Mouse (Mus musculus) spleen, adult 10 weeks (tissue): ENCODE results near the gene Defb28. TPM values are rescaled to one million over a fixed set of nuclear protein-coding genes. Genes with fewer than 3 reads are reported as not detected.

ENCODE experiments used
- polyA plus RNA-seq: library from polyadenylated mRNA; stranded (reverse); fragments of 350-450 nt; fragmentation: Illumina TruSeq; extraction: RNeasy Lipid Tissue Mini Kit (QIAGEN cat#74804); gene quantifications from one replicate; pipeline ENCODE4 v1.2.3, GENCODE M21; 2015; ENCODE audit warnings: low replicate concordance; ENCODE audit not compliant: insufficient read depth

Defb28 gene
- polyA plus RNA-seq: not detected

GRCm38 (mm10) chr2:152517981-152518380 is at the start of gene Defb28:
Defb28 (plus strand) TSS chr2:152518255.

GRCm38 (mm10) chr2:152476763-152477162 is 41.3 kb upstream of the Defb28 start, which contains the start of gene Defb20:
Defb20 (plus strand) TSS chr2:152477063.

GRCm38 (mm10) chr2:152490038-152490437 is 28.0 kb upstream of the Defb28 start, which contains the start of gene Defb22:
Defb22 (minus strand) TSS chr2:152490138.

GRCm38 (mm10) chr2:152511592-152511991 is 6.5 kb upstream of the Defb28 start, which contains the start of gene Defb26:
Defb26 (minus strand) TSS chr2:152511692.

GRCm38 (mm10) chr2:152539944-152540710 is 22.1 kb downstream of the Defb28 start, which contains the start of gene Defb29:
Defb29 (minus strand) TSS chr2:152540098.

GRCm38 (mm10) chr2:152569038-152569437 is 51.0 kb downstream of the Defb28 start, which contains the start of gene Gm17416:
Gm17416 (plus strand) TSS chr2:152569338.

Other genes with a start within 250 kb of the Defb28 start
- 63.0 TPM for gene Tbc1d20, start 224.4 kb upstream of the Defb28 start, polyA plus RNA-seq
- gene Rbck1, start 185.6 kb upstream of the Defb28 start, polyA plus RNA-seq: 51.8 TPM
- 0.37 TPM for gene Trib3, start 174.2 kb upstream of the Defb28 start, polyA plus RNA-seq
- not detected for gene Nrsn2, start 141.6 kb upstream of the Defb28 start, polyA plus RNA-seq
- gene Sox12, start 120.2 kb upstream of the Defb28 start, polyA plus RNA-seq: 1.0 TPM
- 2.3 TPM for gene Zcchc3, start 103.2 kb upstream of the Defb28 start, polyA plus RNA-seq
- not detected for gene 6820408C15Rik, start 102.7 kb upstream of the Defb28 start, polyA plus RNA-seq
- gene Defb23, start 53.6 kb upstream of the Defb28 start, polyA plus RNA-seq: not detected
- gene Defb20, start 41.2 kb upstream of the Defb28 start, polyA plus RNA-seq: not detected
- not detected for gene Defb22, start 28.1 kb upstream of the Defb28 start, polyA plus RNA-seq
- gene Defb26, start 6.6 kb upstream of the Defb28 start, polyA plus RNA-seq: not detected
- gene Defb29, start 21.8 kb downstream of the Defb28 start, polyA plus RNA-seq: not detected
- not detected for gene Gm17416, start 51.1 kb downstream of the Defb28 start, polyA plus RNA-seq
- not detected for gene Defb21, start 54.5 kb downstream of the Defb28 start, polyA plus RNA-seq
- not detected for gene Defb19, start 62.1 kb downstream of the Defb28 start, polyA plus RNA-seq
- gene Defb45, start 81.1 kb downstream of the Defb28 start, polyA plus RNA-seq: not detected
- not detected for gene Defb36, start 86.1 kb downstream of the Defb28 start, polyA plus RNA-seq
- gene Defb25, start 104.8 kb downstream of the Defb28 start, polyA plus RNA-seq: not detected
- 3.6 TPM for gene Rem1, start 108.7 kb downstream of the Defb28 start, polyA plus RNA-seq
- gene H13, start 151.2 kb downstream of the Defb28 start, polyA plus RNA-seq: 77.9 TPM
- 8.0 TPM for gene Mcts2, start 168.8 kb downstream of the Defb28 start, polyA plus RNA-seq
- 10.5 TPM for gene Id1, start 218.0 kb downstream of the Defb28 start, polyA plus RNA-seq
- 0.76 TPM for gene Cox4i2, start 235.9 kb downstream of the Defb28 start, polyA plus RNA-seq